Mouse (Mus musculus) bone marrow, adult 2 months (tissue): ENCODE measurements around the gene 9530003J23Rik.
"Not testable (repeated sequence)": the region's sequence is repeated elsewhere in the genome, so short reads cannot be mapped to it uniquely, and the experiment has no call there.

Source experiments
- CTCF ChIP-seq: fragments of 200-500 bp; IDR thresholded peaks from 2 replicates; pipeline ENCODE4 v1.5.1; 2011; ENCODE audit warnings: low read length, control low read depth; ENCODE audit not compliant: control insufficient read depth, insufficient read depth
- POLR2A ChIP-seq: fragments of 200-500 bp; IDR thresholded peaks from 2 replicates; pipeline ENCODE4 v1.6.1; 2011; ENCODE audit warnings: low read depth, mild to moderate bottlenecking, control low read depth, low read length, borderline replicate concordance; ENCODE audit not compliant: control insufficient read depth

DNA sequence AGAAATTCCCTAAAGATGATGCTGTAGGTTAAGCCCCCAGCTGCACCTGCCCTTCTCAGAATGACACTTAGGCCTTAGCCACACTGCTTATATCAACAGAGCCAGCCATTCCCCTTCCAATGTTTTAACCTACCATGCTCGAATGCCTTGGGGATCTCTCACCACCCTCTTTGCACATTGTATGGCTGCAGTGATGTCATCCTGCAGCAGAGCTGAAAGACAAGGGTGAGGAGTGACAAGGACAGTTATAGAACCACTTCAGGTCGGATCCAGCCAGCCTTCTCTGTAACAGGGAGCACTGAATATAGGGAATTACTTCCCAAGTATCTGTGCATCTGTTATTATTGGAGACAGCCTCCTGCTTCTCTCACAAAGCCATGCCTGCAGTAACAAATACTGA, 40.0 kb upstream of the 9530003J23Rik start:
- TF ChIP-seq CTCF, POLR2A: not testable (repeated sequence)
